Mouse (Mus musculus): ENCODE results near the gene 2010315B03Rik. TPM values are rescaled to one million over a fixed set of nuclear protein-coding genes. Genes with fewer than 3 reads are reported as not detected.
"Not testable (repeated sequence)": the region's sequence is repeated elsewhere in the genome, so short reads cannot be mapped to it uniquely, and the experiment has no call there.

The 2010315B03Rik gene
- polyA plus RNA-seq, 1 experiment: 0.50 TPM

DNA sequence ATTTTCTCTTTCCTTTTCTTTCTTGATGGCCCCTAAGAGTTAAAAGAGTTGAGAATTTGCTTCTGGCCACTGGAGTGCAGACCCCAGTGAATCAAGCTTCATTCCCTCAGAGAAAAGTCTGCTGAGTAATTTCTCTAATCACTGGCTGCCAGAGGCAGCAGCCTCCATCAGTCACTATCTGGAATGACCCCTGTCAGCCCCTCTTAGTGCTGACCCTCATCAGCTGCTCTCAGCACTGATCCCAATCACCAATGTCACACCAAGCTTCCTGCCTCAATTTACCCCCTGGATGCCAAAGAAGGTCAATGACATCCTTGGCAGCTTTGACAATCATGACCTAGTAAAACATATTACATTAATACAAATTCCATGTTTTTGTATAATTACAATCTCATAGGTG is 45.0 kb downstream of the 2010315B03Rik start:
- Histone ChIP-seq H3K79me3 (ENCODE audit: low read depth) (no peaks in the 10 kb centered on the region), H3K36me3 (ENCODE audit: control insufficient read depth, insufficient read depth) (peaks cover 22% of the 10 kb centered on the region), H3ac (ENCODE audit: control insufficient read depth, insufficient read length, low read depth) (no peak overlapping the region), H3K27me3 (ENCODE audit: control insufficient read depth, insufficient read depth, insufficient read length) (no peaks in the 10 kb centered on the region), H3K4me3 (ENCODE audit: insufficient read depth, poor library complexity, severe bottlenecking) (no peak overlapping the region), H3K79me2 (ENCODE audit: control insufficient read depth, insufficient read depth) (no peaks in the 10 kb centered on the region)
- no peak for TF ChIP-seq USF1 (IDR thresholded peaks at IDR 0.05; ENCODE audit: low read depth)
- no peak for TF ChIP-seq CEBPB (IDR thresholded peaks at IDR 0.05; ENCODE audit: low read depth)

DNA sequence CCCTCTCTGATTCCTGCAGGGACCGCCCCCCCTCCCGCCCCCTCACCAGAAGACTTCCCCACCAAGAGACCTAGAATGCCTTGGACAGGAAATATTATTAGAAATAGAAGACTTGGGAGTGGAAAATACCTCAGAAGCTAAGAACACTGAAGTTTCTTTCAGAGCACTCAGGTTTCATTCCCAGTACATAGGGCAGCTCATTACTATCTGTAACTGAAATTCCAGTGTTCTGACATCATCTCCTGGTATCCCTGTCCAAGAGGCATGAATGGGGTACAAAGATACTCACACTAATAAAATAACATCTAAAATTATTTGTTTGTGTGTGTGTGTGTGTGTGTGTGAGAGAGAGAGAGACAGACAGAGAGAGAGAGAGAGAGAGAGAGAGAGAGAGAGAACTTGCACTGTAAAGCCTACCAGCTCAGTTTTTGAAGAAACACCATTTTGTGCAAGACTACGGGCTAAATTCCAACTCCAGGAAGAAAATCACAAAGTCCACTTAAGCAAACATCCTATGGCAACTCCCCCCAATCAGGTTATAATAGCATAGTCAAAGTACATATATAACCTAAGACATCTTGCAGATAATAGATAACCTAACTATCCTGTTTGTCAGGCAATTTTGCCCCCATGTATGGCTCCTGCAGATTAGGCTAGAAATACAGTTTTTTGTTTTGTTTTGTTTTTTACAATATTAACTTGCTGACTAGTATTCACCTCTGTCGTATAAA is 49.3 kb downstream of the 2010315B03Rik start:
- H3K79me3 ChIP-seq (ENCODE audit: low read depth): no peaks in the 10 kb centered on the region
- no peak overlapping the region for H3ac ChIP-seq (ENCODE audit: control insufficient read depth, insufficient read length, low read depth)
- H3K79me2 ChIP-seq (ENCODE audit: control insufficient read depth, insufficient read depth): no peaks in the 10 kb centered on the region
- H3K36me3 ChIP-seq (ENCODE audit: control insufficient read depth, insufficient read depth): no peaks in the 10 kb centered on the region
- TF ChIP-seq USF1 (IDR thresholded peaks at IDR 0.05; ENCODE audit: low read depth) (no peak), MAX (IDR thresholded peaks at IDR 0.05) (no peak), MYOD1 (IDR thresholded peaks at IDR 0.05; ENCODE audit: control insufficient read depth, insufficient read length, low read depth) (no peak), CTCF (IDR thresholded peaks at IDR 0.05; ENCODE audit: control insufficient read depth, insufficient read depth, insufficient read length) (no peak), CEBPB (IDR thresholded peaks at IDR 0.05; ENCODE audit: low read depth) (no peak), MYOG (IDR thresholded peaks at IDR 0.05; ENCODE audit: control insufficient read depth, extremely low read depth, insufficient read length) (no peak), FOSL1 (IDR thresholded peaks at IDR 0.05; ENCODE audit: insufficient read depth, low read length, poor library complexity, severe bottlenecking) (no peak)
- no peak overlapping the region for H3K4me3 ChIP-seq (ENCODE audit: insufficient read depth, poor library complexity, severe bottlenecking)
- H3K27me3 ChIP-seq (ENCODE audit: control insufficient read depth, insufficient read depth, insufficient read length): no peaks in the 10 kb centered on the region

DNA sequence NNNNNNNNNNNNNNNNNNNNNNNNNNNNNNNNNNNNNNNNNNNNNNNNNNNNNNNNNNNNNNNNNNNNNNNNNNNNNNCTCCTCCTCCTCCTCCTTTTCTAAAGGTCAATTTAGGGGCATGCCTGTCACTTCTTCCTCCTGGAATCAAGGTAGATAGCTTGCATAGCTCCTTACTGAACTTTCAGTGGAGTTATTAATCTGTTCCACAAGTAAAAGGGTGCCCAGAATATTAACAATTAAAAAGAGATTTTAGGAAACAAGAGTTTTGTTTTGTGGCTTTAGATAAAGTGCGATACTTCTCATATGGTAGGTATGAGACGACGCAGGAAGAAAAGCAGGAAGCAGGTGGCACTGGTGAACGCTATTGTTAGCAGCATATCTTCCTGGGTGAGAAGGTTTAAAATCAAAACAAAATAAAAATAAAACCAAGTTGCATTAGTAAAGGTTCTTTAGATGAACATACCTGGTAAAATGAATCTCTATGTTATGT is 54.4 kb downstream of the 2010315B03Rik start:
- no peaks in the 10 kb centered on the region for H3K79me3 ChIP-seq (ENCODE audit: low read depth)
- H3K4me3 ChIP-seq (ENCODE audit: insufficient read depth, poor library complexity, severe bottlenecking): no peak overlapping the region
- H3ac ChIP-seq (ENCODE audit: control insufficient read depth, insufficient read length, low read depth): no peak overlapping the region
- no peaks in the 10 kb centered on the region for H3K27me3 ChIP-seq (ENCODE audit: control insufficient read depth, insufficient read depth, insufficient read length)
- H3K79me2 ChIP-seq (ENCODE audit: control insufficient read depth, insufficient read depth): no peaks in the 10 kb centered on the region
- no peak for TF ChIP-seq MYOD1 (IDR thresholded peaks at IDR 0.05; ENCODE audit: control insufficient read depth, insufficient read length, low read depth)
- TF ChIP-seq FOSL1 (IDR thresholded peaks at IDR 0.05; ENCODE audit: insufficient read depth, low read length, poor library complexity, severe bottlenecking): no peak
- TF ChIP-seq CEBPB (IDR thresholded peaks at IDR 0.05; ENCODE audit: low read depth): no peak
- no peak for TF ChIP-seq CTCF (IDR thresholded peaks at IDR 0.05; ENCODE audit: control insufficient read depth, insufficient read depth, insufficient read length)
- no peak for TF ChIP-seq USF1 (IDR thresholded peaks at IDR 0.05; ENCODE audit: low read depth)
- no peak for TF ChIP-seq MAX (IDR thresholded peaks at IDR 0.05)
- no peak for TF ChIP-seq MYOG (IDR thresholded peaks at IDR 0.05; ENCODE audit: control insufficient read depth, extremely low read depth, insufficient read length)
- H3K36me3 ChIP-seq (ENCODE audit: control insufficient read depth, insufficient read depth): no peaks in the 10 kb centered on the region

DNA sequence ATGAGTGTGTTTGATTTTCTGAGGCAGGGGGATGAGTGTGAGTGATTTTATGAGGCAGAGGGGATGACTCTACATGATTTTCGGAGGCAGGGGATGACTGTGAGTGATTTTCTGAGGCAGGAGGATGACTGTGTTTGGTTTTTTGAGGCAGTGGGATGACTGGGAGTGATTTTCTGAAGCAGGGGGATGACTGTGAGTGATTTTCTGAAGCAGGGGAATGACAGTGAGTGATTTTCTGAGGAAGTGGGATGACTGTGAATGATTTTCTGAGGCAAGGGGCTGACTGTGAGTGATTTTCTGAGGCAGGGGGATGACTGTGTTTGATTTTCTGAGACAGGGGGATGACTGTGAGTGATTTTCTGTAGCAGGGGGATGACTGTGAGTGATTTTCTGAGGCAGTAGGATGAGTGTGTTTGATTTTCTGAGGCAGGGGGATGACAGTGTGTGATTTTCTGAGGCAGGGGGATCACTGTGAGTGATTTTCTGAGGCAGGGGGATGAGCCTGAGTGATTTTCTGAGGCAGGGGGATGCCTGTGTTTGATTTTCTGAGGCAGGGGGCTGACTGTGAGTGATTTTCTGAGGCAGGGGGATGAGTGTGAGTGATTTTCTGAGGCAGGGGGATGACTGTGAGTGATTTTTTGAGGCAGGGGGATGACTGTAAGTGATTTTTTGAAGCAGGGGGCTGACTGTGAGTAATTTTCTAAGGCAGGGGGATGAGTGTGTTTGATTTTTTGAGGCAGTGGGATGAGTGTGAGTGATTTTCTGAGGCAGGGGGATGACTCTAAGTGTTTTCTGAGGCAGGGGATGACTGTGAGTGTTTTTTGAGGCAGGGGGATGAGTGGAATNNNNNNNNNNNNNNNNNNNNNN is 55.1 kb downstream of the 2010315B03Rik start:
- no peaks in the 10 kb centered on the region for H3K79me3 ChIP-seq (ENCODE audit: low read depth)
- no peaks in the 10 kb centered on the region for H3K36me3 ChIP-seq (ENCODE audit: control insufficient read depth, insufficient read depth)
- no peak overlapping the region for H3K4me3 ChIP-seq (ENCODE audit: insufficient read depth, poor library complexity, severe bottlenecking)
- no peaks in the 10 kb centered on the region for H3K27me3 ChIP-seq (ENCODE audit: control insufficient read depth, insufficient read depth, insufficient read length)
- no peak overlapping the region for H3ac ChIP-seq (ENCODE audit: control insufficient read depth, insufficient read length, low read depth)
- TF ChIP-seq MYOG (IDR thresholded peaks at IDR 0.05; ENCODE audit: control insufficient read depth, extremely low read depth, insufficient read length) (no peak), CEBPB (IDR thresholded peaks at IDR 0.05; ENCODE audit: low read depth) (no peak), MAX (IDR thresholded peaks at IDR 0.05) (no peak), FOSL1 (IDR thresholded peaks at IDR 0.05; ENCODE audit: insufficient read depth, low read length, poor library complexity, severe bottlenecking) (no peak), CTCF (IDR thresholded peaks at IDR 0.05; ENCODE audit: control insufficient read depth, insufficient read depth, insufficient read length) (no peak), MYOD1 (IDR thresholded peaks at IDR 0.05; ENCODE audit: control insufficient read depth, insufficient read length, low read depth) (no peak), USF1 (IDR thresholded peaks at IDR 0.05; ENCODE audit: low read depth) (no peak)
- no peaks in the 10 kb centered on the region for H3K79me2 ChIP-seq (ENCODE audit: control insufficient read depth, insufficient read depth)

DNA sequence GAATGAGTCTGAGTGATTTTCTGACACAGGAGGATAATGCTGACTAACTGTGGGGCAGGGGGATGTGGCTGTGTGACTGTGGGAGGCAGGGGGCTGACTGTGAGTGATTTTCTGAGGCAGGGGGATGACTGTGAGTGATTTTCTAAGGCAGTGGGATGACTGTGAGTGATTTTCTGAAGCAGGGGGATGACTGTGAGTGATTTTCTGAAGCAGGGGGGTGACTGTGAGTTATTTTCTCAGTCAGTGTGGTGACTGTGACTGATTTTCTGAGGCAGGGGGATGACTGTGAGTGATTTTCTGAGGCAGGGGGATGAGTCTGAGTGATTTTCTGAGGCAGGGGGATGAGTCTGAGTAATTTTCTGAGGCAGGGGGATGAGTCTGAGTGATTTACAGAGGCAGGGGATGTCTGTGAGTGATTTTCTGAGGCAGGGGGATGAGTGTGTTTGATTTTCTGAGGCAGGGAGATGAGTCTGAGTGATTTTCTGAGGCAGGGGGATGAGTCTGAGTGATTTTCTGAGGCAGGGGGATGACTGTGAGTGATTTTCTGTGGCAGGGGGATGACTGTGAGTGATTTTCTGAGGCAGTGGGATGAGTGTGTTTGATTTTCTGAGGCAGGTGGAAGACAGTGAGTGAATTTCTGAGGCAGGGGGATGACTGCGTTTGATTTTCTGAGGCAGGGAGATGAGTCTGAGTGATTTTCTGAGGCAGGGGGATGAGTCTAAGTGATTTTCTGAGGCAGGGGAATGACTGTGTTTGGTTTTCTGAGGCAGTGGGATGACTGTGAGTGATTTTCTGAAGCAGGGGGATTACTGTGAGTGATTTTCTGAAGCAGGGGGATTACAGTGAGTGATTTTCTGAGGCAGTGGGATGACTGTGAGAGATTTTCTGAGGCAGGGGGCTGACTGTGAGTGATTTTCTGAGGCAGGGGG is 56.0 kb downstream of the 2010315B03Rik start:
- H3K27me3 ChIP-seq (ENCODE audit: control insufficient read depth, insufficient read depth, insufficient read length); H3ac ChIP-seq (ENCODE audit: control insufficient read depth, insufficient read length, low read depth); H3K79me3 ChIP-seq (ENCODE audit: low read depth); H3K79me2 ChIP-seq (ENCODE audit: control insufficient read depth, insufficient read depth); H3K4me3 ChIP-seq (ENCODE audit: insufficient read depth, poor library complexity, severe bottlenecking); H3K36me3 ChIP-seq (ENCODE audit: control insufficient read depth, insufficient read depth): not testable (repeated sequence)

All from C2C12 (cell line).